Mouse (Mus musculus) bone marrow macrophage, adult 2 months (primary cell): Measurements from ENCODE around the gene Dynlt1a.
"Not testable (repeated sequence)": the region's sequence is repeated elsewhere in the genome, so short reads cannot be mapped to it uniquely, and the experiment has no call there.

Source experiments
- CTCF ChIP-seq: IDR thresholded peaks from 2 replicates; pipeline ENCODE4 v1.5.1; 2012; ENCODE audit warnings: low read depth, mild to moderate bottlenecking, low read length, moderate library complexity
- POLR2A ChIP-seq: IDR thresholded peaks from 2 replicates; pipeline ENCODE4 v1.6.1; 2012; ENCODE audit warnings: mild to moderate bottlenecking, low read depth, low read length, borderline replicate concordance

DNA sequence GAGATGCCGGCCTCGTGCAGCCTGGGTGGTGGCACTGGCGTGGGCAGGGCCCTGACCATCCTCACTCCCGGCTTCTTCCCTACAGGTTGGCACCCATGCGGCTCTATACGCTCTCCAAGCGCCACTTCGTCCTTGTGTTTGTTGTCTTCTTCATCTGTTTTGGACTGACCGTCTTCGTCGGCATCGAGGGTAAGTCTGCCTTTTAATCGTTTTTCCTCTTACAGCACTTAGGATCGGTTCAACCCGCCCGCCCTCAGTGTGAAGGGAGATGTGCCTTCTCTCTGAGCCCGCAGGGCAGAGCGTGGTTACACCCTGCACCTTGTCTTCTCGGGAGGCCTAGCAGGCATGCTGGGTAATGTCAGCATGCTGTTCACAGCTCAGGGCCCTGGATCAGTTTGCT lies 36.8 kb downstream of the Dynlt1a start:
- not testable (repeated sequence) for TF ChIP-seq CTCF, POLR2A
